Mouse (Mus musculus): ENCODE results near the gene Clip2.

DNA sequence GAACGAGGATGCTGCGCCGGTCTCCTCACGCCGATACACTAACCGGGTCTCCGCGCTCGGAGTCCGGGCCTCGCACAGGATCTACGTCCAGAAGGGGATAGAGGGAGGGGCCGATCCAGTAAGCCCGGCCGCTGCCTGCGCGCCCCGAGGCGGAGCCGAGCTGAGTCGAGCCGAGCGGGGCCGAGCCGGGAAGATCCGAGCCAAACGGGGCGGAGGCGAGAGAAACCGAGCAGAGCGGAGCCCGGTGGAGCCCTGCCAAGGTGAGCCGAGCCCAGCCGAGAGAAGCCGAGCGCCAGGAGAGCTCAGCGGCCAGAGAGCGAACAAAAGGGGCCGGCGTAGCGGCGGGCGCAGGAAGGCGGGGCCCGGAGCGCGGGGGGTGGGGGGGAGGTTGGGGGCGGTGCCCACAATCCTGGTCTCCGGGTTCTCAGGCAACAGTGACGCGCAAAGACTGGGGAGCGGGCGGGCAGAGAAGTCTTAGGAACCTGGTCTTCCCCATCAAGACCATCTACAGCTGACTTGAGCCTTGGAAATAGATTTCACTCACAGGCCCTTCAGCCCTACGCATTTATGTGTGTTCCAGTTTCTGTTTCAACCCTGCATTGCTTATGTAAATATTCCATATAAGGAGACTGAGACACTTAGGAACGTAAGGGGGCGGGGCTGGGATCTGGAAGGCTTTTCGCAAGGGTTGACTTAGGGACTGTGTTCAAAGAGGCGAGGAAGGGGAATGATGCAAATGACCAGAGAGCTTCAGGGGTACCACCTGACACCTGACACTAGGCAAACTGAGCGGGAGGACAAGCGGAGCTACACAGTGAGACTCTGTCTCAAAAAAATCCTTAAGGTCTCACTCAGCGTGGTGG is at the start of gene Clip2:
- TF ChIP-seq CTCF (conservative IDR thresholded peaks at IDR 0.05 in 1 of 2, IDR thresholded peaks at IDR 0.05 in 1 of 2; ENCODE audit: low read depth in 2 of 2, low read length in 2 of 2) (0 out of 4 replicates have a peak, but pooled peaks of 1 of the 2 experiments have one; percentile 27), HCFC1 (IDR thresholded peaks at IDR 0.05; ENCODE audit: low read depth, low read length) (peak; percentile 39; the same call in 1 of the 2 replicates), BHLHE40 (IDR thresholded peaks at IDR 0.05; ENCODE audit: low read depth, low read length) (no peak), ZNF384 (IDR thresholded peaks at IDR 0.05; ENCODE audit: low read depth, low read length) (no peak), POLR2A (IDR thresholded peaks at IDR 0.05; ENCODE audit: low read depth, low read length) (peak; percentile 45; the same call in 1 of the 2 replicates), EP300 (IDR thresholded peaks at IDR 0.05; ENCODE audit: low read length) (no peak), RAD21 (IDR thresholded peaks at IDR 0.05; ENCODE audit: low read depth, low read length) (no peak), POLR2AphosphoS2 (IDR thresholded peaks at IDR 0.05; ENCODE audit: low read depth, low read length) (no peak), MEF2A (IDR thresholded peaks at IDR 0.05; ENCODE audit: borderline replicate concordance, low read depth, low read length) (peak; percentile 7; the same call in 1 of the 2 replicates)

Data from CH12.LX (cell line).